Mouse (Mus musculus) right cerebral cortex, postnatal 36 days (tissue): ENCODE data around the gene Ddb2.
"Not testable (repeated sequence)": the region's sequence is repeated elsewhere in the genome, so short reads cannot be mapped to it uniquely, and the experiment has no call there.

ENCODE experiments used
- DNase-seq, 2 experiments: peaks; one replicate each; pipeline ENCODE4 v3.0.0; 2022; ENCODE audit warnings: low spot score in 2 of 2, mixed read lengths in 1 of 2

Gene Ddb2

DNA sequence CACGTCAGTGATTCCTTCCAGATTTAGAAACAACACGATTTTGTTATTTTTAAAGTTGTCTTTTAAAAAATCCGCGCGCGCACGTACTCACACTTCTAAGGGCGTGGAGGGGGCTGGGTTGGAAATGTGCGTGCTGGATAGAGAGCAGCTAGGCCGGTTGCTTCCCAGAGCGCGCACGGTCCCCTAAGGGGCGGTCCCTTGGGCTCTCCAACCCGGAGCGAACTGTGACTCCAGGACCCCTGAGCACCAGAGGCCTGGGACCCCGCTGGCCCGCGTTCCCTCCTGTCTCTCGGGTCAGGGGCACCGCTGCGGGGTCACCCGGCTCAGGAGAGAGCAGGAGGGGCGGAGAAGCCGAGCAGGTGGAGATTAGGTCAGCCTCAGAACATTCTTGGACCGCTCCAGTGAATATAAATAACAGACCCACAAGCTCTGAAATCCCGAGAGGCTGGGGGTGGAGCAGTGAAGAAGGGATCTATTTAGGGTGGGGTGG lies 18.9 kb upstream of the Ddb2 start, which contains the start of gene Pacsin3:
Gene Pacsin3 (plus strand): TSS at position 294 of the 490 bp plus-strand sequence.
- DNase-seq = peak in 1 of 2 experiments; percentile 64

DNA sequence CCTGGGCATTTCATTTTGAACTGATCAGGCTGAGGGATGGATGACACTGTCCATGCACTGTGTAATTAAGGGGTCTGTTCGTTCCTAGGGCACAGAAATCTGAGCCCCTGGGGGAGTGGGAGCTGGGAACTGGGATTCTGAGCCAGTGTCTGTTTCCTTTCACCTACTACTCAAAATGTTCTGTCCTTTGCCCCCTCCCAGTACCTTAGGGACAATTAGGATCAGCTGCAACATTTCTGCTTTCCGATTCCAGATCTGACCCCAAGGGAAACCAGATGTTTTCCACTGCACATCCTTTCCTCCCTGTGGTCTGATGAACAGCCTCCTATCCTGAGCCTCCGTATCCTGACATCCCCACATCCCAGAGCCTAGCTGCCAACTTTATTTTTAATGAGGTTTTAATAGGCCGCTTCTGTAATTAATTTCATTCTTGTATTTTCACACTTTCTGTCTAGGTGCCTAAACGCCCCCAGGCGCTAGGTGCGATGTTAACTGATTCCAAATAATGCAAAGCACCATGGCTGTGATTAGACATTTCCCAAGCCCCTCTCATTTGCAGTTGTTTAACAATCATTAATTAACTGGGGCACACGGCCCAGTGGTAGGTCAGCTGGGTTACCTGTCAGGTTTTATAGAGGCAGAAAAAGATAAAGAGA lies 18.1 kb upstream of the Ddb2 start:
- DNase-seq = no peak

DNA sequence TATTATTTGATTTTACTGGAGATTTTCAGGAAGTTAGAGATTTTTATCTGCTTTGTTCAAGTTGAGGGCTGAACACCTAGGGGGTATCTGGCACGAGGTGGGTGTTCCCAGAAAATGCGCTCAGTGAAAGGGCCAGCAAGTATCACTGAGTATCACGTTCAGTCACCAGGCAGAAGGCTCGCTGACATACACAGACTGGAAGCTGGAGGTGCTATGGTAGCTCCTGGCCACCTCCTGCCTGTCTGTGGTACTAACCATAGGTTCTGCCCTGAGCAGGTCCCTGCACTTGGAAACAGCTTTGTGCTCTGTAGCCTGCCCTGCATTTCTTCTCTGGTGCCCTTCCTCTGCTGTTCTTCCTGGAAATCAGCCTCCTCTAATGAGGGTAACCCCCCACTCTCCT lies 15.7 kb upstream of the Ddb2 start:
- DNase-seq = no peak

DNA sequence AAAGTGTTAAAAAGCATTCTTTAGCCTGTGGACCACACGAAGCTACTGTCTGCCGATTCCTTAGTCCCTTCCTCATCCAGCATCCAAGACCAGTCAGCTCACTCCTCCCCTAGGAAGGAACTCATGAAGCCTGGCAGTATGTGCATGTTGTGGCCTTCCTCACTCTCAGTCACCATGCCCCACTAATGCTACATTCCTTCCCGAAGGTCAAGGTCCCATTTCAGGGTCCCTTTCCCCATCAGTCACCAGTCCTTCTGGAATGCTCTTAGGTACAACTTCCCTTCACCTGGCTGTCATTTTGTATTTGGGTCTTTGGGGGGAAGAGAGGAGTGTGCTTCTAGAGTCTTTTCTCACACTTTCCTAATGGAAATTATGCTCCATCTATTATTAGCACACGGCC lies 15.2 kb upstream of the Ddb2 start:
- DNase-seq = no peak

DNA sequence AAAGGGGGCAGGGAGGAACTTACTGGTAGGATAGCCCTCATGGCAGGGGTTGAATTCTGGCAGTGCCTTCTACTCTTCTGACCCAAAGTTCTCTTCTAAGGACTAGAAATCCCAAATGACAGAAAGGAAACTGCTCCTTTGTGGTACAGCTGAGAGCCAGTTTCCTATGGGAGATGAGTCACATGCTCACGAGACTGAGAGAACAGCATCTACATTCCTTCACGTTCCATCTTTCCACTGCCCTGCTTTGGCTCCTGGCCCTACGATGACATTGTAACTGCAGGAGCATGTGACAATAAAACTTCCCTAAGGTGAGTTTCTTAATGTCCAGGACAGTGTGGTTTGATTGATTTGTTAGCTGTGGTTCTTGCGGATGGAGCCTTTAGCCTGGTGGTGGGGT lies 11.6 kb upstream of the Ddb2 start:
- DNase-seq = no peak

DNA sequence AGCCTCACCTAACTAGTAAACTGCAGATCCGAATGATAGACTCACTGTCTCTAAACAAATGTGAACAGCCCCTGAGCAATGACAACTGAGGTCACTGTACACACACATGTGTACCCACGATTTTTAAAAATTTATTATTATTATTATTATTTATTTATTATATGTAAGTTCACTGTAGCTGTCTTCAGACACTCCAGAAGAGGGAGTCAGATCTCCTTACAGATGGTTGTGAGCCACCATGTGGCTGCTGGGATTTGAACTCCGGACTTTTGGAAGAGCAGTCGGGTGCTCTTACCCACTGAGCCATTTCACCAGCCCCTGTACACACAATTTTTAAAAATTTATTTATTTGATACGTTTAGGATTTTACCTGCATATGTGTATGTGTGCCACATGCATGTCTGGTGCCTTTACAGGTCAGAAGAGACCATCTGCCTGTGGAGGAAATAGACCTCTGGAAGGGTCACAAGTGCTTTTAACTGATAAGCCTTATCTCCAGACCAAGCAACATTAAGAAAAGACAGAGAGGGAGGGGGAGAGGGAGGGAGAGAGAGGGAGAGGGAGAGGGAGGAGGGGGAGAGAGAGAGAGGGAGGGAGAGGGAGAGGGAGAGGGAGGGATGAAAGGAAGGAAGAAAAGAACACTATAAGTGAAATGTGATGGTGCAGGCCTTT lies 7.9 kb upstream of the Ddb2 start:
- DNase-seq = no peak

DNA sequence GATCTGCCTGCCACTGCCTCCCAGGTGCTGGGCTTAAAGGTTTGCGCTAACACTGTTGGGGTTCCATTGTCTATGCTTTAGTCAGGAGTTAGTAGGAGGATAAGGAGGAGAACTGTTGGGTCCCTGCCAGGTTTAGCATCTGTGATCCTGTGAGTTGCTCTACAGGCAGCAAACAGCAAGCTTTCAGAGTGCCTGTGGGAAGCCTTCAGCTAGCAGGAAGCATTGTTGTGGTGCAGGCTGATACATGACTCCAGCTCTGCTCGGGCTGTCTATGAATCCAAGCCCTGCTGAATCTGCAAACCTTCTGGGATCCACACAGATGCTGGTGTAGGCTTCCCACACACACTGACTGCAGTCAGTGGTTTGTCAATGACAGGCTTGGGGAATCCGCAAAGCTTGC lies 6.6 kb upstream of the Ddb2 start:
- DNase-seq = peak; percentile 71 to 79

DNA sequence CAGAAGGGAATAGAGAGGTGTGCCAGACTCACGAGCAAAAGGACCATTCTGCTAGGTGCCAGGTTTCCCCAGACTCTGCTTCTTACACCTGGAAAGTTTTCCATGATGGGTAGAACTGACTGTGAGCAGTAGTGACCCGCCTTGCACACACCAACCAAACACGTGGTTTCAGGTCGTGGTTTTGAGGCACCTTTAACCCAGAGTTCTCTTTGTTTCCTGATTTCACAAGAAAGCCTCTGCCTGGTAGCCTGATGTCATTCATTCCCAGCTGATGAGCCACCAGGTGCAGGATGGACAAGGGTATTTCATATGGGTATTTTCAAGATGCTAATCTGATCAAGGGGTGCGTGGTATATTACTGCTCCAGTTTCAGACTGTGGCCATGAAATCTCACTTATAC lies 5.8 kb upstream of the Ddb2 start:
- DNase-seq = no peak

DNA sequence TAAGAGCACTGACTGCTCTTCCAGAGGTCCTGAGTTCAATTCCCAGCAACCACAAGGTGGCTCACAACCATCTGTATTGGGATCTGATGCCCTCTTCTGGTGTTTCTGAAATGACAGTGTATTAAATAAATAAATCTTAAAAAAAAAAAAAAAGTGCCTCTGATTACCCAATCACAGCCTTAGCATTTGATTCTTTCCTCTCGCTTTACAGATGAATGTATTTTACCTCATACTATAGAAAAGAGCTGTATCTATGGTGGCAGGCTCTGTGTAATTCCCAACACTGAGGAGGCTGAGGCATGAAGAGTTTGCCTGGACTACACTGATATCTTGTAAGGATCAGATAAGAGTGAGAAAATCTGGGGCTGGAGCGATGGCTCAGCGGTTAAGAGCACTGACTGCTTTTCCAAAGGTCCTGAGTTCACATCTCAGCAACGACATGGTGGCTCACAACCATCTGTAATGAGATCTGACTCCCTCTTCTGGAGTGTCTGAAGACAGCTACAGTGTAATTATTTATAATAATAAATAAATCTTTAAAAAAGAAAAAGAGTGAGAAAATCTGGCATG lies 814 bp upstream of the Ddb2 start:
- DNase-seq = not testable (repeated sequence)

DNA sequence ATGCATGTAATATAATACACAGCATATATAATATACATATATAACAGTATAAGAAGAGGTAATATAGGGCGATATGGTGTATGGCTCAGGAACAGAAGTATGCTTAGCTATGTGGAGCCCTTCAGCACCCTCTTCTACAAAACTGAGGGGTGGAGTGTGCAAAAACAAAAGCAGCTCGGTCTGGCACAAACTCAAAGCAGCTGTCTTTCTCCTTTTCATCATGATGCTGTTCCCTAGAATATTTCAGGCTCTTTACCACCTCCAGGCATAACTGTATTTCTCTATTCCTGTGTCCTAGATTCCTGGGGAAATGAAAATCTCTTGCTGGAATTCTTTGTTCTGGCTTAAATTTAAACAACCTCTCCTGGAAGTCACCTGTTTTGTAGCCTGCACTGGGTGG lies 7.0 kb downstream of the Ddb2 start:
- DNase-seq = peak; percentile 40 to 70

DNA sequence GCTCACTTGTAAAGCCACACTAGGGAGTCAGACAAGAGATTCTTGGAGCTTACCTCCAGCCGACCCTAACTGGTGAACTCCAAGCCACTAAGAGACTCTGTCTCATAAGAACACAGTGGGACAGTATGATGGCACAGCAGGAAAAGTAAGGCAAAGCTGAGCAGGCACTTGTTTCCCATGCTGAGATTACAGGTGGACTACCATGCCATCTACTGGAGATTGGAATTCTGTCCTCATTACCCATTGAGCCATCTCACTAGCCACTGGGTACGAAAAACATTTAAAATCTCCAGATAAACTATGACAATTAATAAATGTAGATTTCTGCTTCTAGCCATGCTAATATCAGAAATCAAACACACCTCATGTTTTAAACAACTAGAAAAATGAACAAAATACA lies 13.2 kb downstream of the Ddb2 start:
- no peak for DNase-seq

DNA sequence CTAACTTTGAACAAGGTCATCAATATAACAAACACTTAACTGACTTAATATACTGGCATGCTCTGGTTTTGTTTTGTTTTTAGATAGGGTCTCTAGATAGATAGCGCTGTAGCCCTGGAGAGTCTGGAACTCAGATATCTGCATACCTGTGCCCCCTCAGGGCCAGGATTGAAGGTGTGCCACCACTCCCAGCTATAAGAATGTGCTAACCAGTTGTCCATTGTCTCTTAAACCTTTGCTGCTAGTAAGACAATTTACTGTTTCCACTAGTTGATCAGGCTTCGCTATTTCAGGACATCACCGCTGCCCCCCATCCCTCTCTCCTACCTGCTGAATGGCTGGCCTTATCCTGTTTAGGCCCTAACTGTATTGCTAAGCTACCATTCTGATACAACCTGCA lies 16.3 kb downstream of the Ddb2 start:
- no peak for DNase-seq

DNA sequence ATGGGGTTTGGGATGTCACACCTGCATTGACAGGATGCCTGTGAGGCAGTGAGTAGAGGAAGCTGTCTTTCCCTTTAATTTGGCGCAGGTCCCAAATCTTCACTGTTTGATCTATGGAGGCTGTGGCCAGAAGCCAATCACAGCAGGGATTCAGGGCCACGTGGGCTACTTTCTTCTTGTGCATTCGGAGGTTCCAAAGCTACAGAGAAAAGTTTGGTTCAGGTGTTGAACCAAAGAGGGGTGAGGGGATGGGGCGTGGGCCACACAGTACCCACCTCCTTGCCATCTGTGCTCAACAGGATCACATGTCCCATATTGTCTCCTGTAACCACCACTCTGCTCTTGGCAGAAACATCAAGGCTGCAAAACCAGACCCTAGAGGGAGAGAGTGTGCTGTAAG lies 19.8 kb downstream of the Ddb2 start:
- no peak for DNase-seq

DNA sequence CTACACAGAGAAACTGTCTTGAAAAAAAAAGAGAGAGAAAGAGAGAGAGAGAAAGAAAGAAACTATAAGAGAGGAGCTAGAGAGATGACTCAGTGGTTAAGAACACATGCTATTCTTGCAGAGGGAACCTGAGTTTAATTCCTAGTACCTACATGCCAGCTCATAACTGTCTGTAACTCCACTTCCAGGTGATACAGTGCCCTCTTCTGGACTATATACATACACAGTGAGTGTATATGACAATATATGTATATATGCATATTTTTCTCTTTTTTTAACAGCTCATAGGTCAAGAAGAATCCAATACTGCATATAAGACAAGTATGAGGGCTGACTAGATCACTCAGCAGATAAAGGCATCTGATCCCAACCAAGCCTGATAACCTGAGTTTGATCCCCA lies 23.5 kb downstream of the Ddb2 start:
- DNase-seq = no peak

DNA sequence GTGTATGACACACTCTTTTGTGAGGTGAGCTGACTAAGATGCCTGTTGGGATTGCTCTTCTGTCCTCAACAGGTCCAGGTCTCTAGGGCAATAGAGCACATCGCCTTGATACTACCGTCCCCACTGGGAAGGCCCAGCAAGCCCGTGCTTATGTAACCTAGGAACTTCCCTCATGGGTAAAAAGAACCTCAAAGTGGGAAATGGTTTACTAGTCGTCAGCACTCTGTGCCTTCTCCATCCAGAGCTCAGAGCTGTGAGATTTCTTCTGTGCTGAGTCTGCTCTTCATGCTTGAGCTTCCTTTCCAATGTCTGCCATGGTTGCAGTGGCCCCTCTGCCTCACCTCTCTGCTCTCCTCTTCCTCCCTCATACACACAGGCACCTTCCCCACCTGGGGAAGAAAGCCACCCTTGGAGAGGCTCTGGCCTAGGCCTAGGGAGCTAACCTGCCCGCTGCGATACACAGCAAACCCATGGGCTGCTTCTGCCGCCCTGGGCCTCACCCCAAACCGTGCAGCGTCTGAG lies 30.5 kb downstream of the Ddb2 start:
- no peak for DNase-seq

DNA sequence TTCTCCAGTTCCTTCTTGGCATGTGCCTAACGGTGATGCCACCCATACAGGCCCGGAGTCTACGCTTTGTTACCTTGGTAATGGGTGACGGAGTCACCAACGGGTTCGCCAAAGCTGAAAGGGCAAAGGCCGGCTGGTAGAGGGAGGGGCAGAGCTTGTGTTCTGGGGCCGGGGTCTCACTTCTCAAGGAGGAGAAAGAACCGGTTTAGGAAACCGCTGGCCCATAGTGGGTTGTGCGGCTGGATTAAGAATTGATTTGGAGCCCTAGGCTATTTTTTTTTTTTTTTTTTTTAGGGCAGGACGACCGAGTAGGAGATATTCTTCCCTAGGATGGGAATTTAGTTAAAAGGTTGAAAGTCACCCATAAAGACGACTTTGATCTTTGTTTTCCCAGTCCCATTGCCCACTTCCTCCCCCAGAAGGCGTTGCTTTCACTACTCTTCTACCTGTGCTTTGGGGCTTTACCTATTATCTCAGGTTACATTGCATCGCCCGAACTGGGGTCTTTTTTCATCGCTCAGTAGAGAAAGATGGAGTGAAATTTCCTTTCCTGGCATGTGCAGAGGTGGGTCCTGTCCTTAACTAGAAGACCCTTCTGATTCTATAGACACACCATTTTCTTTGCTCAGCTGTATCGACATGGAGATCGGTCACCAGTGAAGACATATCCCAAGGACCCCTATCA lies 33.7 kb downstream of the Ddb2 start:
- no peak for DNase-seq

DNA sequence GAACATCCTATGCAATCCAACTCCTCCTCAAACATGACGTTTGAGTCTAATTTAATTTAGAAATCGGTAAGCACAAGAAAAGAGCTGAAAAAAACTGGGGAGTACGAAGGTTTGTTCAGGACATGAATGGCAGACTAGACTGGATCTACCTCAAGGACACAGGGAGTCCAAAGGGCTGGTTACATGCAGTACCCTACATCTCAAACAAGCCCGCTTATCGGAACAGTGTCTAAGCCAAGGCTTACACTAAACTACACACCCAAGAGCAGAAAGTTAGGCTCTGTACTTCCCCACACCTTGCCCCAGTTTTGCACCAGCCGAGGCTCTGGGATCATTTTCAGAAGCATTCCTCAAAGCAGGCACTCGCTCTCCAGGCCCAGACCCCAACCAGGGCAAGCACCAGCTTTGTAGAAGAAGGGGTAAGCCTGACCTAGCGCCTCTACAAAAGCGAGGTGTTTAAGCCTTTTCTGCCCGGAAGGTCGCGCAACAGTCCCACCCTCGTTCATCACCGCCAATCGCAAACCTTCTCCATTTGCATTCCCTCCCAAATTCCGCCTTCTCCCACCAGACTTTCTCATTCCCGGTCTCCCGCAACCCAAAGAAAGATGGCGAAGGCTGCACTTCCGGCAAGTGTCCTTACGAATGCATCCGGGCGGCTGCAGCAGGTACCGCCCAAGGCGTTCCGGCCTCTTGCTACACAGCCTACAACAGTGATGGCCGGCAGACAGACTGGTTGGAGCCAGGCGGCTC lies 34.4 kb downstream of the Ddb2 start, which contains the start of the genes Nr1h3 and Acp2:
Gene Nr1h3 (minus strand): TSS at position 613 of the 750 bp plus-strand sequence.
Gene Acp2 (plus strand): TSS at position 664 of the 750 bp plus-strand sequence.
- DNase-seq = peak; percentile 92 to 93

DNA sequence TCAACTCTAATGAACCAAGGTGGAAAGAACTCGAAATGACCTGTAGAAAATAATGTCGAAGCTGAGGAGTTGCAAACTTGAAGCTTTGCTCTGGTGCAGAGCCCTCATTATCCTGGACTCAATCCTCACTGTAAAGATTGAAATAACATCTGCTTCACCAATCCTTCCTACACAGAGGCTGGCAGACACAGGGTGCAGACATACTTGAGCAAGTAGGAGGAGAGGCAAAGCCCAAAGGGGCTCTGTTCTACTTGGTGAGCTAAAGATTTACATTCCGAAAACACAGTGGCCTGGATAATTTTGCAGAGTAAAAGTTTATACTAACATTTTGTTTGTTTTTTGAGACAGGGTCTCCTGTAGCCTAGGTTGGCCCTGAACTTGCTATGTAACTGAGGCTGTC lies 37.9 kb downstream of the Ddb2 start:
- DNase-seq = no peak

DNA sequence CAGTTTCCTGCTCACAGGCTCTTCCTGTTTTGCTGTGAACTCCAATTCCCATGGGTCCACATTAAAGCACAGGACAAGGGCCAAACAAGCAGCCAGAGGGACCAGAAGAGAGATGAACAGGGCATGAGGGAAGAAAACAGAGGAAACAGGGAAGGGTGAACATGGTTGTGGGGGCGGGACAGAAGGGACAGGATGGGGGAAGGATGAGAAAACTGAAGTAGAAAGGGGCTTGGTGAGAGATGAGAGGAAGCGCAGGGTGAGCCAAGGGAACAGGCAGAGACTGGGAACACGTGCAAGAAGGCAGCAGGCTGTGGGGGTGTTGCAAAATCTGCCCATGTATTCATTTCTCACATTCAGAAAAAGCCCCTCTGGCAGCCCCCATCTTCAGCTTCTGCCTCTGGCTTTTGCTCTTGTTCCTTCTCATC lies 40.2 kb downstream of the Ddb2 start:
- DNase-seq = peak in 1 of 2 experiments; percentile 51

DNA sequence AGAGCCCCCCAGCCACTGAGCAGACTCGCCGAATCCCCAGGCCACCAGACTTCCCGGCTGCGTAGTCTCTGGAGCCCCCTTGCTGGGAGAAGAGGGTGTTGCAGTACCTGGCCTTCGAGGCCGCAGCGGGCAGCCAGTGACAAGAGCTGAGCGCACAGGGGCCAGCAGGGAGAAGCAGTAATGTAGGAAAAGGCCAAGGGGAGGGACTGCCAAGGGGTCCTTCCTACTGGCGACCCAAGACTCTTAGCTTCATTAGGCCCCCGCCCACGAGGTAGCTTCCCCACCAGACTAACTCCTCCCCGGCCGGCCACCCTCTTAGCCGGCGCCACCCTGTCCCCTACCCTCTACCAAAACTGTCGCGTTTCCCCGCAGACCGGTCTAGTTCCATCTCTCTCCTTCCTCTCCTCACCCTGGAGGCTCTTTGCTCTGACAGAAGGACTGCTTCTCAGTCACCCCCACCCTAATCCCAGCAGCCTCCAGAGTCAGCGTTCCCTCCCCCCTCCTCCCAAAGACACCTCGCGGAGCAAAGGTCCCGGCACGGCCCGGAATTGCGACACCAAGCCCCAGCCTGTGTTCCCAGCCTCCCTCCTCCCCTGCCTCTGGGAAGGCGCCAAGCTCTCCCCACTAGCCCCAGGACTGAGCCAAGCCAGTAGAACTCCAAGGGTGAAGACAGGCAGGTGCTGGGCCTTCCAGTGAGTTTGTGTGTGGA lies 42.0 kb downstream of the Ddb2 start:
- no peak for DNase-seq

DNA sequence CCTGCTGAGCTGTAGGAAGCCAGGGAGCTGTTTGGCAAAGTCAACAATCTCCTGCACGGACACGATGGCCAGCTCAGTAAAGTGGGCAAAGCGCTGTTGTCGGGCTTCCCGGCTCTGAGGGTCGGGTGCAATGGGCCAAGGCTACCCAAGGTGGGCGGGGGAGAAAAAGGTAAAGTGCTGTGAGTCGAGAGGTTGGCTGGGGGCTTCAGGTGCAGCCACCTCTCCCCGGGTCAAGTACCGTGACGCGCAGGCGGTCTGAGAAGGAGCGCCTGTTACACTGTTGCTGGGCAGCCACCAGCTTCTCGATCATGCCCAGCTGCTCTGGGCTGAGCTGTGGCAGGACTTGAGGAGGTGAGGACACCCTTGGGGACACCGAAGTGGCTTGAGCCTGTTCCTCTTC lies 46.3 kb downstream of the Ddb2 start:
- DNase-seq = no peak
